Mouse (Mus musculus): Measurements from ENCODE around the gene Zbbx. TPM values are rescaled to one million over a fixed set of nuclear protein-coding genes. Genes with fewer than 3 reads are reported as not detected.

Zbbx gene
- polyA plus RNA-seq (2014; fragmentation: Illumina TruSeq; extraction: RNeasy Lipid Tissue Mini Kit (QIAGEN cat#74804); ENCODE audit: low read depth, low replicate concordance) = not detected

GRCm38 (mm10) chr3:75164838-75165496, at the start of gene Zbbx:
Zbbx (minus strand) TSS chr3:75165034.

Other genes starting within 250 kb of the Zbbx start
- not detected for gene Serpini2, start 105.0 kb upstream of the Zbbx start, polyA plus RNA-seq (2014; fragmentation: Illumina TruSeq; extraction: RNeasy Lipid Tissue Mini Kit (QIAGEN cat#74804); ENCODE audit: low read depth, low replicate concordance)